Mouse (Mus musculus): ENCODE data around the gene Arl2. TPM values are rescaled to one million over a fixed set of nuclear protein-coding genes. Genes with fewer than 3 reads are reported as not detected.
A peak's percentile ranks its signal among the peaks of the same experiment; 100 is the strongest.

Gene Arl2
- polyA plus RNA-seq, 1 experiment from 2014 or later: 94.6 TPM

DNA sequence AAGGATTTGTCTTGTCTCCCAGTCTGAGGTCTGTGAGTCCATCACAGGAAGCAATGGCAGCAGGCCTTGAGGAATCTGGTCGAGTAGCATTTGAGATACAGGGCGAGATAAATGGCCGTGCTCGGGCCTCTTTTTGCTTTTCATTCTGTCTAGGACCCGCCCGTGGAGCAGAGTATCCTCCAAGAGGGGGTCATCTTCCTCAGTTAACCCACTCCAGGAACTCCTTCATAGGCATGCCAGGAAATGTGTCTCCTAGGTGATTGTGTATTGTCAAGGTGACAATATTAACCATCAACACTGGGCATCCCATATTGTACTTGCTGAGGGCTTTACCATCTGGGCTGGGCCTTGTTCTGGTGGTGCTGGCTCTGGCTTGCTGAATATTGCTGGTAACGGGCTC, 47.2 kb downstream of the Arl2 start, which contains the start of gene AC131692.1:
Gene AC131692.1, plus strand, starts transcription at position 301 of the 400 bp plus-strand sequence.
- H3K4me3 ChIP-seq: no peak within 1 kb of the TSS
- WGBS: 91% methylated on average over 7 of the region's 7 CpGs
- no peaks in the 10 kb centered on the region for H3K27me3 ChIP-seq
- no peak for ATAC-seq (ENCODE audit: low FRiP score)
- H3K9ac ChIP-seq: no peak within 1 kb of the TSS
- H3K27ac ChIP-seq: no peak within 1 kb of the TSS
- H3K4me2 ChIP-seq (replicated peaks): no peak within 1 kb of the TSS
- peaks cover 31% of the 10 kb centered on the region for H3K36me3 ChIP-seq
- H3K4me1 ChIP-seq: no peaks in the 10 kb centered on the region
- H3K9me3 ChIP-seq (replicated peaks): no peaks in the 10 kb centered on the region

- Histone ChIP-seq H3K4me1 (peaks cover 10% of the 10 kb centered on the region), H3K4me3 (no peak overlapping the region), H3K36me3 (peaks cover 41% of the 10 kb centered on the region), H3K9me3 (replicated peaks) (no peaks in the 10 kb centered on the region), H3K27me3 (no peaks in the 10 kb centered on the region), H3K4me2 (replicated peaks) (no peak overlapping the region), H3K27ac (no peak overlapping the region), H3K9ac (no peak overlapping the region)
- no peak for ATAC-seq (ENCODE audit: low FRiP score)
- WGBS: 94% methylated on average over 13 of the region's 13 CpGs
These were observed 52.5 kb downstream of the Arl2 start for GRCm38 (mm10) chr19:6088841-6089240.

DNA sequence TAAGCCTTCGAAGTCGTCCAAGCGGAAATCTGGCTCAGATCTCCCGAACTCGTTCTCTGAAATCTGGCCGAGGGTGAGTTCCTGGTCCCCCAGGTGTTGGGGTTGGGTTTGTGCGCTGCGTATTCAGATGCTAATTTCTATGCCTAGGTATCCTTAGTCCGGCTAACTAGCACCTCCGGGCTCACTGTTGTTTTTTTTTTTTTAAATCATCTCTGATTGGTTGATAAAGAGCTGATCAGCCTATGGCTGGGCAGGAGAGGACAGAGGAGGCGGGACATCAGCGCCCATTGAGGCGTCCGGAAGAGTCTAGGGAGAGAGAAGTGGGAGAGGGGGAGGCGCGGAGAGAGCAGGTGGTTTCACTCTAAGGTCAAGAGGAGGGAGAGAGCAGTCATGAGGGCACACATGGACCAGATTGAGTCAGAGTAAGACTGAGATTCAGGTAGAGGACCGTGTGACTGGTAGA, 55.9 kb downstream of the Arl2 start:
- H3K27me3 ChIP-seq: no peaks in the 10 kb centered on the region
- H3K9me3 ChIP-seq (replicated peaks): no peaks in the 10 kb centered on the region
- peak overlapping the region; percentile 96 for H3K4me2 ChIP-seq (replicated peaks)
- H3K9ac ChIP-seq: peak overlapping the region; percentile 44
- H3K27ac ChIP-seq: no peak overlapping the region
- H3K4me1 ChIP-seq: peaks cover 18% of the 10 kb centered on the region
- H3K36me3 ChIP-seq: peaks cover 40% of the 10 kb centered on the region
- peak; percentile 75 for ATAC-seq (ENCODE audit: low FRiP score)
- peak overlapping the region; percentile 78 for H3K4me3 ChIP-seq
- 2% methylated on average over 17 of the region's 17 CpGs for WGBS

GRCm38 (mm10) chr19:6084478-6085248, 56.7 kb downstream of the Arl2 start, which contains the start of the genes Zfpl1 and Cdca5:
Gene Zfpl1 (minus strand): TSS chr19:6084956.
Gene Cdca5 (plus strand): TSS chr19:6084983.
- Histone ChIP-seq H3K27me3 (no peaks in the 10 kb centered on the region), H3K36me3 (peaks cover 43% of the 10 kb centered on the region), H3K27ac (0 out of 2 replicates have a peak within 1 kb of the TSS, but pooled peaks have one; percentile 55), H3K4me3 (peak within 1 kb of the TSS; percentile 78), H3K4me1 (peaks cover 18% of the 10 kb centered on the region), H3K4me2 (replicated peaks) (peak within 1 kb of the TSS; percentile 96), H3K9me3 (replicated peaks) (no peaks in the 10 kb centered on the region), H3K9ac (peak within 1 kb of the TSS; percentile 76)
- peak; percentile 90 for ATAC-seq (ENCODE audit: low FRiP score)
- under 1% methylated on average over 58 of the region's 58 CpGs for WGBS

Other genes starting within 250 kb of the Arl2 start
- gene Tigd3, start 247.4 kb downstream of the Arl2 start, polyA plus RNA-seq (2016; fragmentation: Nextera tagmentation; extraction: Ambion mirVana): 11.0 and 11.3 TPM in 2 replicates
- gene Dpf2, start 228.5 kb downstream of the Arl2 start, polyA plus RNA-seq (2016; fragmentation: Nextera tagmentation; extraction: Ambion mirVana): 161 and 177 TPM in 2 replicates
- gene Cdc42ep2, start 216.7 kb downstream of the Arl2 start, polyA plus RNA-seq (2016; fragmentation: Nextera tagmentation; extraction: Ambion mirVana): 5.1 and 6.1 TPM in 2 replicates
- 47.4 and 49.2 TPM in 2 replicates for gene Pola2, start 177.3 kb downstream of the Arl2 start, polyA plus RNA-seq (2016; fragmentation: Nextera tagmentation; extraction: Ambion mirVana)
- gene Slc22a20, start 155.4 kb downstream of the Arl2 start, polyA plus RNA-seq (2016; fragmentation: Nextera tagmentation; extraction: Ambion mirVana): not detected in 2 replicates
- gene Capn1, start 125.7 kb downstream of the Arl2 start, polyA plus RNA-seq (2016; fragmentation: Nextera tagmentation; extraction: Ambion mirVana): 5.5 and 7.7 TPM in 2 replicates
- 31.7 and 32.8 TPM in 2 replicates for gene Syvn1, start 95.0 kb downstream of the Arl2 start, polyA plus RNA-seq (2016; fragmentation: Nextera tagmentation; extraction: Ambion mirVana)
- gene Mrpl49, start 83.8 kb downstream of the Arl2 start, polyA plus RNA-seq (2016; fragmentation: Nextera tagmentation; extraction: Ambion mirVana): 65.1 and 67.5 TPM in 2 replicates
- gene Fau, start 83.7 kb downstream of the Arl2 start, polyA plus RNA-seq (2016; fragmentation: Nextera tagmentation; extraction: Ambion mirVana): 561 and 621 TPM in 2 replicates
- 33.6 and 34.4 TPM in 2 replicates for gene Znhit2, start 80.4 kb downstream of the Arl2 start, polyA plus RNA-seq (2016; fragmentation: Nextera tagmentation; extraction: Ambion mirVana)
- 38.0 and 40.3 TPM in 2 replicates for gene Tm7sf2, start 73.2 kb downstream of the Arl2 start, polyA plus RNA-seq (2016; fragmentation: Nextera tagmentation; extraction: Ambion mirVana)
- gene Vps51, start 64.3 kb downstream of the Arl2 start, polyA plus RNA-seq (2016; fragmentation: Nextera tagmentation; extraction: Ambion mirVana): 78.8 and 79.7 TPM in 2 replicates
- not detected in 2 replicates for gene Tmem262, start 61.5 kb downstream of the Arl2 start, polyA plus RNA-seq (2016; fragmentation: Nextera tagmentation; extraction: Ambion mirVana)
- 2.5 and 2.7 TPM in 2 replicates for gene Gm28374, start 59.3 kb downstream of the Arl2 start, polyA plus RNA-seq (2016; fragmentation: Nextera tagmentation; extraction: Ambion mirVana)
- gene Zfpl1, start 56.6 kb downstream of the Arl2 start, polyA plus RNA-seq (2016; fragmentation: Nextera tagmentation; extraction: Ambion mirVana): 68.9 and 75.0 TPM in 2 replicates
- gene Cdca5, start 56.6 kb downstream of the Arl2 start, polyA plus RNA-seq (2016; fragmentation: Nextera tagmentation; extraction: Ambion mirVana): 24.5 and 25.4 TPM in 2 replicates
- gene AC131692.1, start 47.1 kb downstream of the Arl2 start, polyA plus RNA-seq (2016; fragmentation: Nextera tagmentation; extraction: Ambion mirVana): 0.35 and 0.38 TPM in 2 replicates
- 0.54 and 0.70 TPM in 2 replicates for gene Naaladl1, start 35.8 kb downstream of the Arl2 start, polyA plus RNA-seq (2016; fragmentation: Nextera tagmentation; extraction: Ambion mirVana)
- gene Sac3d1, start 22.9 kb downstream of the Arl2 start, polyA plus RNA-seq (2016; fragmentation: Nextera tagmentation; extraction: Ambion mirVana): 47.9 and 48.3 TPM in 2 replicates
- 33.2 and 33.4 TPM in 2 replicates for gene Snx15, start 13.2 kb downstream of the Arl2 start, polyA plus RNA-seq (2016; fragmentation: Nextera tagmentation; extraction: Ambion mirVana)
- 0.22 TPM in 1 of 2 replicates, not detected in the other for gene Batf2, start 565 bp downstream of the Arl2 start, polyA plus RNA-seq (2016; fragmentation: Nextera tagmentation; extraction: Ambion mirVana)
- not detected in 2 replicates for gene Majin, start 42.8 kb upstream of the Arl2 start, polyA plus RNA-seq (2016; fragmentation: Nextera tagmentation; extraction: Ambion mirVana)
- 1.4 and 1.5 TPM in 2 replicates for gene Gpha2, start 84.8 kb upstream of the Arl2 start, polyA plus RNA-seq (2016; fragmentation: Nextera tagmentation; extraction: Ambion mirVana)
- 66.3 and 72.2 TPM in 2 replicates for gene Ppp2r5b, start 94.3 kb upstream of the Arl2 start, polyA plus RNA-seq (2016; fragmentation: Nextera tagmentation; extraction: Ambion mirVana)
- gene Atg2a, start 100.1 kb upstream of the Arl2 start, polyA plus RNA-seq (2016; fragmentation: Nextera tagmentation; extraction: Ambion mirVana): 14.7 and 15.4 TPM in 2 replicates
- 90.8 and 92.7 TPM in 2 replicates for gene Ehd1, start 135.2 kb upstream of the Arl2 start, polyA plus RNA-seq (2016; fragmentation: Nextera tagmentation; extraction: Ambion mirVana)
- gene Cdc42bpg, start 164.9 kb upstream of the Arl2 start, polyA plus RNA-seq (2016; fragmentation: Nextera tagmentation; extraction: Ambion mirVana): 0.48 and 0.61 TPM in 2 replicates
- 91.5 and 95.8 TPM in 2 replicates for gene Men1, start 193.4 kb upstream of the Arl2 start, polyA plus RNA-seq (2016; fragmentation: Nextera tagmentation; extraction: Ambion mirVana)
- gene Map4k2, start 199.6 kb upstream of the Arl2 start, polyA plus RNA-seq (2016; fragmentation: Nextera tagmentation; extraction: Ambion mirVana): 15.0 and 16.0 TPM in 2 replicates
- gene Sf1, start 222.1 kb upstream of the Arl2 start, polyA plus RNA-seq (2016; fragmentation: Nextera tagmentation; extraction: Ambion mirVana): 168 and 176 TPM in 2 replicates
- gene Pygm, start 242.9 kb upstream of the Arl2 start, polyA plus RNA-seq (2016; fragmentation: Nextera tagmentation; extraction: Ambion mirVana): 1.8 and 3.9 TPM in 2 replicates

All from hindbrain, embryonic 12.5 days (tissue).